Mouse (Mus musculus): ENCODE data around the gene Cd164l2. TPM values are rescaled to one million over a fixed set of nuclear protein-coding genes. Genes with fewer than 3 reads are reported as not detected.

The Cd164l2 gene
- polyA plus RNA-seq, 1 experiment from 2014 or later, result 0.79 TPM

DNA sequence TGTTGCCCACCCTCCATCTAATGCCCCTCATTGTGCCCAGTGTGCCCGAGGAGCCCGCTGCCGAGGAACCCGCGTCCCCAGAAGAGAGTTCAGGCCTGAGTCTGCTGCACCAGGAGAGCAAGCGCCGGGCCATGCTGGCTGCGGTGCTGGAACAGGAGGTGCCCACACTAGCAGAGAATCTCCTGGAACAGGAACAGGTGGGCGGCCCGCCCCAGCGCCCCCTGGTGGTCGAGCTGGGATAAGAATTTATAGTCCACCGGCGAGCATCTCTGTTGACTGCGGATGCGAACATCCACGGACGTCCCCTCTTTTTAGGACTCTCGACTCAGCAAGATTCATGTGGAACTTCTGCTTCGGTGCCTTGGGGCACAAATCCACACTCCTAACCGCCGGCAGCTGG lies 38.7 kb downstream of the Cd164l2 start:
- no peak for ATAC-seq (ENCODE audit: low FRiP score, low read depth)
- H3K27ac ChIP-seq, result no peak overlapping the region
- H3K4me1 ChIP-seq, result peaks cover 13% of the 10 kb centered on the region
- H3K9ac ChIP-seq, result peak overlapping the region; percentile 40; the same call in 1 of the 2 replicates
- H3K27me3 ChIP-seq (replicated peaks), result peaks cover 71% of the 10 kb centered on the region
- no peaks in the 10 kb centered on the region for H3K36me3 ChIP-seq
- H3K4me3 ChIP-seq, result peak overlapping the region; percentile 29
- H3K4me2 ChIP-seq (replicated peaks), result peak overlapping the region; percentile 64
- no peaks in the 10 kb centered on the region for H3K9me3 ChIP-seq
- 2% methylated on average over 22 of the region's 22 CpGs for WGBS

DNA sequence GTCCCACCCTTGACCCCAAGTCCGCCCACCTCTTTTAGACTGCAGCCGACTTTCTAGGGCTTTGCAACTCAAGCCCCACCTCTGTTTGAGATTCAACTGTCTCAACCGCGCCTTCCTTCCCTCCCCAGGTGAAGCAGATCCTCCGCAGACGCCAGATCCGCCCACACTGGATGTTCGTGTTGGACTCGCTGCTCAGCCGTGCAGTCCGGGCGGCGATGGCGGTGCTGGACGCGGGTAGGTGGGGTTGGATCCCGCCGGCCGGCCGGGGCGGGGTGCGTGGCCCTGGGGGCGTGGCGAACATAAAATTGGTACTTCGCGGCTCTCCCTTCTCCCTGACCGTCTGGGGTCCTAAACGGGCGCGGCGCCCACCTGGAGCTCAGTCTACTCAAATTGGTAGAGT lies 39.3 kb downstream of the Cd164l2 start:
- H3K4me3 ChIP-seq, result peak overlapping the region; percentile 29
- H3K4me2 ChIP-seq (replicated peaks), result peak overlapping the region; percentile 64
- peak overlapping the region; percentile 44; the same call in 1 of the 2 replicates for H3K9ac ChIP-seq
- no peak for ATAC-seq (ENCODE audit: low FRiP score, low read depth)
- no peak overlapping the region for H3K27ac ChIP-seq
- H3K27me3 ChIP-seq (replicated peaks), result peaks cover 75% of the 10 kb centered on the region
- WGBS, result 4% methylated on average over 31 of the region's 31 CpGs
- H3K9me3 ChIP-seq, result no peaks in the 10 kb centered on the region
- peaks cover 13% of the 10 kb centered on the region for H3K4me1 ChIP-seq
- no peaks in the 10 kb centered on the region for H3K36me3 ChIP-seq

DNA sequence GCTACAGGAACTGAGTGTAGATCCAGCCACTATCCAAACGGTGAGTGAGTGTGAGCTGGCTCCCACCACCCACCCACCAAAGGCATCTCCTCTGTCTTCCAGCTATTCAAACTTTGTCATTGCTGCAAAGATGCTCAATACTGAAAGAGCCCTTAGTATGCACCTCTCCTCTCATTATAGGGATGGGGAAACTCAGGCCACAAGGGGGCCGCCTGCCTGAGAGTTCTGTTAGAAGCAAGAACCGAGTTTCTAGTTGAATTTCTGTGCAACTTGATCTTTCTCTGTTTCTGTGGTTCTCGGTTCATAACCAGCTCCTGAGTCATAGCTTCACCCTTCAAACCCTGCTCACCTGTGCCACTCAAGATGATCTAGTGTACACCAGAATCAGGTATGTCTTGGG lies 40.2 kb downstream of the Cd164l2 start:
- no peak overlapping the region for H3K9ac ChIP-seq
- no peak for ATAC-seq (ENCODE audit: low FRiP score, low read depth)
- H3K27ac ChIP-seq, result no peak overlapping the region
- no peaks in the 10 kb centered on the region for H3K9me3 ChIP-seq
- H3K27me3 ChIP-seq (replicated peaks), result peaks cover 75% of the 10 kb centered on the region
- peaks cover 13% of the 10 kb centered on the region for H3K4me1 ChIP-seq
- H3K36me3 ChIP-seq, result no peaks in the 10 kb centered on the region
- no peak overlapping the region for H3K4me3 ChIP-seq
- H3K4me2 ChIP-seq (replicated peaks), result no peak overlapping the region
- 43% methylated on average over 4 of the region's 4 CpGs for WGBS

DNA sequence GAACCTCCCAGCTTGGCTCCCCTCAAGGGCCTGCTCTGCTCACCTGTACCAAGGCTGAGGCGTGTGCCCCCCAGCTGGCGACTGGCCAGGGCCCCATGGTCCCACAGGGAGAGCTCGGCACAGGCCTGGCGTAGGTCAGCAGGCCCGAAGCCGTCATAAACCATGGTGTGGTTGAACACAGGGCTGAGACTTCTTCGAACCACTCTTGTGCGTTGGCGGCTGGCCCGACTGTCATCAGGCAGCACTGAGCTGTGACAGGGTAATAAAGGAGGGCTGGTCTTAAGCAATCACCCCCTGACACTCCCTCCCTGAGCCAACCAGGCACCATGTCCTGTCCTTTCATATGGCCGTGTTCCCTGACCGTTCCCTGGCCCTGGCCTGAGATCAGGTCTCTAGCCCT lies 41.5 kb downstream of the Cd164l2 start:
- 49% methylated on average over 12 of the region's 12 CpGs for WGBS
- no peak overlapping the region for H3K4me2 ChIP-seq (replicated peaks)
- peaks cover 72% of the 10 kb centered on the region for H3K27me3 ChIP-seq (replicated peaks)
- no peaks in the 10 kb centered on the region for H3K9me3 ChIP-seq
- H3K9ac ChIP-seq, result no peak overlapping the region
- ATAC-seq (ENCODE audit: low FRiP score, low read depth), result no peak
- peaks cover 13% of the 10 kb centered on the region for H3K4me1 ChIP-seq
- no peak overlapping the region for H3K4me3 ChIP-seq
- H3K36me3 ChIP-seq, result no peaks in the 10 kb centered on the region
- no peak overlapping the region for H3K27ac ChIP-seq

DNA sequence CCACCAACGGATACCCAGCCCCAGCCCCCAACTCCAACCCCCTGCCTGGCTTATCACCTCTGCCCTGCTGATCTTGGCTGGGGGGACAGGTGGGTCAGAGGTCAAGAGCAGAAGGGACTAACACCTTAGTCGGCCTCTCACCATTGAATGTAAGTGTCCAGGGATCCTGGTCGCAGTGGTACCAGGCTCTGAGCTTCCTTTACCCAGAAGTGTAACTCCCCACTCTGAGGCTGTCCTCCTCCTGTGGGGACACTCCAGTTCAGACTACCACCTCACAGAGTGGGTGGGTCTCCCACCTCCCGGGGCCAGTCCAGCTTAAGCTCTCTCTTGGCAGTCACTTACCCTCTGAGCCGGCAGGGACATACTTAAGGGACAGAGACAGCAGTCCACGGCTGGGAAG lies 43.5 kb downstream of the Cd164l2 start:
- H3K4me1 ChIP-seq, result peaks cover 12% of the 10 kb centered on the region
- 73% methylated on average over 6 of the region's 6 CpGs for WGBS
- no peak overlapping the region for H3K4me2 ChIP-seq (replicated peaks)
- no peak overlapping the region for H3K4me3 ChIP-seq
- peaks cover 55% of the 10 kb centered on the region for H3K27me3 ChIP-seq (replicated peaks)
- no peak overlapping the region for H3K27ac ChIP-seq
- no peaks in the 10 kb centered on the region for H3K36me3 ChIP-seq
- H3K9me3 ChIP-seq, result no peaks in the 10 kb centered on the region
- H3K9ac ChIP-seq, result no peak overlapping the region
- no peak for ATAC-seq (ENCODE audit: low FRiP score, low read depth)

DNA sequence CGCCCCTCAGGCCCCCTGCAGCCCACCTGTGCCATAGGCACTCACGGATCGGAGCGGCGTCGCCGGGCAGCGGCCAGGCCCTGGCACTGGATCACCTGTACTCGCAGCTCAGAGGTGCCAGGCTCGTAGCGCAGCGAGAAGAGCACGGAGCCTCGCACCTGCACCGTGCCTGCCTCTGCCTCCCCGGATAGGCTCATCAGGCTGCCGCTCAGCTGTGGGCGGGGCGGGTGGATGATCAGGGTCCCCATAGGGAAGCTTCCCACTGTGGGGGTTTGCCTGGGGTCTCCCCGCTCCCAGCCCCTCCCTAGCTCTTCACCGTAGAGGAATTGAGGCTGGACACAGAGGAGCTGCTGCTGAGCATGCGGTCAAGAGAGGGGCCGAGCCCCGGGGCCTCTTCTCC lies 44.9 kb downstream of the Cd164l2 start:
- Histone ChIP-seq H3K27ac (no peak overlapping the region), H3K4me1 (no peaks in the 10 kb centered on the region), H3K4me3 (no peak overlapping the region), H3K27me3 (replicated peaks) (peaks cover 41% of the 10 kb centered on the region), H3K4me2 (replicated peaks) (no peak overlapping the region), H3K9me3 (no peaks in the 10 kb centered on the region), H3K36me3 (no peaks in the 10 kb centered on the region), H3K9ac (no peak overlapping the region)
- no peak for ATAC-seq (ENCODE audit: low FRiP score, low read depth)
- 16% methylated on average over 24 of the region's 24 CpGs for whole genome bisulfite sequencing

DNA sequence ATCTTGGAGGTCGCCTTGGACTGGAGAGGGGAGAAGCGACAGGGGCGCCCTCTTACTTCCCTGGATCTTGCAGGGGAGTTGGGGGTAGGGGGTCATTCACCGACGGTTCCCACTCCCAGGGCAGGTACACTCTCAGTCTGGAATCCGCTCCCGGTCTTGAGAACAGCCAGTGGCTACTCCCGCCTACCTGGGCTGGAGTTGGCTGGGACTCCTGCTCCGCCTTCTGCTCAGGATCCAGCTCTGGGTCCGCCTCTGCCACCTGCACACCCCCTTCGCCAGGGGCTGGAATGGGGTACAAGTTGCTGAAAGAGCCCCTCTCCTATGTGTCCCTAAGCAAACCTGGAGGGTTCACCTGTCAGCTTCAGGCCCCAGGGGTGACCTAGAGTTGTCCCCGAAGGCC lies 45.3 kb downstream of the Cd164l2 start:
- Histone ChIP-seq H3K4me1 (no peaks in the 10 kb centered on the region), H3K9ac (no peak overlapping the region), H3K9me3 (no peaks in the 10 kb centered on the region), H3K4me2 (replicated peaks) (no peak overlapping the region), H3K36me3 (no peaks in the 10 kb centered on the region), H3K4me3 (no peak overlapping the region), H3K27ac (no peak overlapping the region), H3K27me3 (replicated peaks) (peaks cover 37% of the 10 kb centered on the region)
- ATAC-seq (ENCODE audit: low FRiP score, low read depth), result no peak
- WGBS, result 29% methylated on average over 12 of the region's 12 CpGs

DNA sequence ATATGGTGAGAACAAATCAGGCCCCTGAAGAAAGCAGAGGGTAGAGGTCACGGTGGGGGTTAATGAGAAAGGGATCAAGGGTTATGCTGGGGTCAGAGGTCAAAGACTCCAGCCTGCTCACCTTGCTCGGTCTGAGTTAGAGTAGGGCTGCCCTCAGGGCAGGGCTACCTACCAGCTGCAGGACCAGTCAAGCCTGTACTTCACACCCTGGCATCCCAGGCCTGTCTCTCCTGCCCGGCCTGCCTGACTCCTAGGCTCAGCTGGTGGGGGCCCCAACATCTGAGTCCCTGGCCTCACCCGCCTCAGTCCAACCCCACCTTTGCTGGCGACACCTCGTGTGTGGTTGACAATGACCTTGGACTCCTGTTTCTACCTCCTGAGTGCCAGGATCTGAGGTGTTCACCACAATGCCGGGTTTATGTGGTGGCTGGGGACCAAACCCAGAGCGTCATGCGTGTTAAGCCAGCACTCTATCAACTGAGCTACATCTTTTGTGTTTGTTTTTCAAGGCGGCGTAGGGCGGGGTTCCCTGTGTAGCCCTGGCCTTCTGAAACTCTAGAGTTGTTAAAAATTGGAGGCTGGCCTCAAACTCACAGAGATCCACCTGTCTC lies 46.0 kb downstream of the Cd164l2 start:
- WGBS, result 77% methylated on average over 12 of the region's 12 CpGs
- Histone ChIP-seq H3K4me3 (no peak overlapping the region), H3K9ac (no peak overlapping the region), H3K4me1 (no peaks in the 10 kb centered on the region), H3K27me3 (replicated peaks) (peaks cover 30% of the 10 kb centered on the region), H3K27ac (no peak overlapping the region), H3K9me3 (no peaks in the 10 kb centered on the region), H3K4me2 (replicated peaks) (no peak overlapping the region), H3K36me3 (no peaks in the 10 kb centered on the region)
- ATAC-seq (ENCODE audit: low FRiP score, low read depth), result no peak

DNA sequence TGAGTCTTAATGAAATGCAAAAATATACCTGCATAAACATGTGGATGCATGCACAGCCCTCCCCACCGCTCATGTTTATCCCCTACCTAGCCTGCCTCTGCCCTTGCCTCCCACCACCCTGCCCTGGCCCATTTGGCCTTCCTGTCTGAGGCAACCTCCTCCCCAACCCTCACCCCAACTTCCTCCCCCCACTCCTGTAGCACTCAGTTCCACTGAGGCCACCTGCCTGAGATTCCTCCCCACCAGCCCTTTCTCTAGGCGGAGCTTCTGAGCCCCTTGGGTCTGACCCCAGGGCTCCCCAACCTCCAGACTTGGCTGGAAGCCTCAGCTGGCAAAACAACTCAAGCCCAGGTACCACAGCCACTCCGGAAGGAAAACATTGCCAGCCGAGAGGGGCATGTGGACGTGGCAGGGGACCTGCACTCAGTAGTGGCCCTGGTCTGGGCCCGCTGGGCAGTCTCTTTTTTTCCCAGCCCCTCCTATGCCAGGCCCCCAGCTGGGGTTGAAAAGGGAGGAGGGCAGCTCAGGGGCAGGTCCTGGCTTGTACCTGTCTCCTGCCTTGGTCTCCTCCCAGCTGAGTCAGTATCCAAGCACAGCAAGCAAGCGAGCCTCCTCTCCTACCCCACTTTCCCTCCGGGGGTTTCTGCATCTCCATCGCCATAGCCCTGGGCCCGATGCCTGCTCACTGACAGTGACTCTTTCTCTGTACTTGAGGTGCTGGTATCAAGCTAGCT lies 49.9 kb downstream of the Cd164l2 start:
- Histone ChIP-seq H3K4me1 (no peaks in the 10 kb centered on the region), H3K9ac (no peak overlapping the region), H3K36me3 (peaks cover 33% of the 10 kb centered on the region), H3K4me3 (no peak overlapping the region), H3K4me2 (replicated peaks) (no peak overlapping the region), H3K27ac (no peak overlapping the region), H3K9me3 (peaks cover 12% of the 10 kb centered on the region; the same call in 1 of the 2 replicates), H3K27me3 (replicated peaks) (peaks cover 12% of the 10 kb centered on the region)
- 46% methylated on average over 10 of the region's 10 CpGs for WGBS
- no peak for ATAC-seq (ENCODE audit: low FRiP score, low read depth)

DNA sequence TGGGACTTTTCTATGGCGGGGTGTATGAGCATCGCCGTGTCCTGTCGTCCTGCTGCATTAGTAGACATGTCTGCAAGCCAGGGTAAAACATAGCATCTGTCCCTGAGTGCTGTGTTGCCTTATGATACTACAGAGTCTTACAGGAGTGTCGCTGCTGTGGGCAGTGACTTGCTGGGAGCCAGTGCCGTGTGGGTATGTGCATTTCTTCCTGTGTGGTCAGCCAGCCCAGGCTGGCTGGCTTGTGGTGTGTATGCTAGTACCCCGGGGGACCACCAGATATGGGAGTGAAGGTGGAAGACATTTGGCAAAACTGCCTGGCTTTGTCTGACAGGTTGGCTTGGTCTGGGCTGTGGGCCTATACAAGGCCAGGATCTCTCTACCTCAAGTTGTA lies 50.4 kb downstream of the Cd164l2 start:
- no peak overlapping the region for H3K4me3 ChIP-seq
- no peak overlapping the region for H3K27ac ChIP-seq
- H3K9ac ChIP-seq, result no peak overlapping the region
- H3K27me3 ChIP-seq (replicated peaks), result peaks cover 6% of the 10 kb centered on the region
- H3K4me1 ChIP-seq, result no peaks in the 10 kb centered on the region
- ATAC-seq (ENCODE audit: low FRiP score, low read depth), result no peak
- no peak overlapping the region for H3K4me2 ChIP-seq (replicated peaks)
- peaks cover 12% of the 10 kb centered on the region; the same call in 1 of the 2 replicates for H3K9me3 ChIP-seq
- 66% methylated on average over 7 of the region's 7 CpGs for WGBS
- H3K36me3 ChIP-seq, result peaks cover 39% of the 10 kb centered on the region

DNA sequence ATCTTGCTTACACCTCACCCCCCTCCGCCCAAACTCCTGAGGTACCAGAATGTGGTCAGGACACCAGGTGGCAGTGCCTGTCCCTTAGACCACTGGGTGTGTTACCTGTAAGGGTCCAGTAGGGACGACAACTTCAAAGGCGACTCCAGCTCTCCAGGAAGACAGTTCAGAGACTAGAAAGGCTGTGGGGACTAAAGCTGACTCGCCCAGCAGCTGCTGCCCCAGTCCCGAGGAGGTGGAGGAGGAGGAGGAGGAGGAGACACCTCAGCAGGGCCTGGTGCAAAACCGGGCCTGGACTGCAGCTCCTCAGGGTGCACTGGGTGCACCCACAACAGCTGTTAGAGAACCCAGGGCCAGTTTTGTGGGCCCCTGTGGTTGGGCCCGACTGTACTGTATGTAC lies 51.0 kb downstream of the Cd164l2 start, which contains the start of gene Sytl1:
Gene Sytl1, minus strand, starts transcription at position 232 of the 400 bp plus-strand sequence.
- Histone ChIP-seq H3K27me3 (replicated peaks) (peaks cover 1% of the 10 kb centered on the region; the same call in 1 of the 2 replicates), H3K4me3 (no peak within 1 kb of the TSS), H3K36me3 (peaks cover 44% of the 10 kb centered on the region), H3K4me1 (no peaks in the 10 kb centered on the region), H3K4me2 (replicated peaks) (no peak within 1 kb of the TSS), H3K9me3 (peaks cover 12% of the 10 kb centered on the region; the same call in 1 of the 2 replicates), H3K9ac (no peak within 1 kb of the TSS), H3K27ac (no peak within 1 kb of the TSS)
- WGBS, result 44% methylated on average over 7 of the region's 7 CpGs
- no peak for ATAC-seq (ENCODE audit: low FRiP score, low read depth)

DNA sequence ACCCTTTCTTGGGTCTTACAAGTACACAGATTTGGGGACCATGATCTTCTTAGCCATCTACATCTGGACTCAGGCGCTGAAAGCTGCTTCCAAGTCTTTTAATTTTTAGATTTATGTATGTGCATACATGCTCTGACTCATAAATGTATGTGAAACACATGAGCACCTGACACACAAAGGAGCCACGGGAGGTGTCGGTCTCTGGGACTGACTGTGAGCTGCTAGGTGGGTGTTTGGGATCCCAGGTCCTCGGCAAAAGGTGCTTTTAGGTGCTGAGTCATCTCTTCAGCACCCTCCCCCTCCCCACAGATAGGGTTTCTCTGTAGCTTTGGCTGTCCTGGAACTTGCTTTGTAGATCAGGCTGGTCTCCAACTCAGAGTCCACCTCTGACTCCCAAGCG lies 51.8 kb downstream of the Cd164l2 start:
- Histone ChIP-seq H3K9me3 (peaks cover 12% of the 10 kb centered on the region; the same call in 1 of the 2 replicates), H3K4me1 (no peaks in the 10 kb centered on the region), H3K4me2 (replicated peaks) (no peak overlapping the region), H3K4me3 (no peak overlapping the region), H3K27ac (no peak overlapping the region), H3K9ac (no peak overlapping the region), H3K27me3 (replicated peaks) (no peaks in the 10 kb centered on the region), H3K36me3 (peaks cover 53% of the 10 kb centered on the region)
- ATAC-seq (ENCODE audit: low FRiP score, low read depth), result no peak
- 92% methylated on average over 5 of the region's 5 CpGs for WGBS

Measured in neural tube, embryonic 12.5 days (tissue).